Mouse (Mus musculus) liver, postnatal 0 days (tissue): ENCODE data around the gene Tbx2. TPM values are rescaled to one million over a fixed set of nuclear protein-coding genes. Genes with fewer than 3 reads are reported as not detected.

ENCODE experiments used
- ATAC-seq: fragments of 200-750 bp; cut with Nextera tagmentation; 2 replicates; pipeline ENCODE4 v1.8.0; 2017; ENCODE audit warnings: mild to moderate bottlenecking, moderate library complexity
- DNase-seq: peaks from one replicate; pipeline ENCODE4 v3.0.0-alpha.2; 2016
- H3K27ac ChIP-seq: fragments of 300-500 bp; sonication (generic); 2 replicates; pipeline ENCODE4 v1.5.1; 2014; ENCODE audit warnings: antibody characterized with exemption, moderate library complexity, mild to moderate bottlenecking, low read depth
- H3K27me3 ChIP-seq: fragments of 300-500 bp; sonication (generic); 2 replicates; pipeline ENCODE4 v1.6.1; 2014; ENCODE audit warnings: low read length, control low read depth, mixed read lengths; ENCODE audit not compliant: insufficient read depth
- H3K36me3 ChIP-seq: fragments of 300-500 bp; sonication (generic); replicated peaks from 2 replicates; pipeline ENCODE4 v1.6.1; 2014; ENCODE audit warnings: mild to moderate bottlenecking, control low read depth, low read length, moderate library complexity, mixed read lengths; ENCODE audit not compliant: insufficient read depth
- H3K4me1 ChIP-seq: fragments of 300-500 bp; sonication (generic); 2 replicates; pipeline ENCODE4 v1.6.1; 2014; ENCODE audit warnings: antibody characterized with exemption, mild to moderate bottlenecking, control low read depth; ENCODE audit not compliant: insufficient read depth
- H3K4me2 ChIP-seq: fragments of 300-500 bp; sonication (generic); 2 replicates; pipeline ENCODE4 v1.6.1; 2014; ENCODE audit warnings: low read depth, mild to moderate bottlenecking, low read length, moderate library complexity, mixed read lengths
- H3K4me3 ChIP-seq: fragments of 300-500 bp; sonication (generic); 2 replicates; pipeline ENCODE4 v1.5.1; 2014; ENCODE audit warnings: low read depth, low read length
- H3K9ac ChIP-seq: fragments of 300-500 bp; sonication (generic); replicated peaks from 2 replicates; pipeline ENCODE4 v1.6.1; 2014; ENCODE audit warnings: mild to moderate bottlenecking, moderate library complexity
- H3K9me3 ChIP-seq: fragments of 300-500 bp; sonication (generic); 2 replicates; pipeline ENCODE4 v1.6.1; 2016; ENCODE audit warnings: mild to moderate bottlenecking, control low read depth, low read length, mixed read lengths
- CTCF ChIP-seq: sonication (generic); IDR thresholded peaks from 2 replicates; pipeline ENCODE4 v1.5.1; 2016; ENCODE audit warnings: antibody characterized with exemption, low read depth
- EP300 ChIP-seq: IDR thresholded peaks from 2 replicates; pipeline ENCODE4 v1.6.1; 2016; ENCODE audit warnings: antibody characterized with exemption, low read depth, mild to moderate bottlenecking
- WGBS: fragments of 180-500 bp; shearing (Covaris S2); extraction: QIAGEN DNeasy Blood & Tissue Kit; methylation state at CpG from one replicate; pipeline ENCODE4 v1.1.7; 2014; ENCODE audit not compliant: insufficient replicate concordance; 5-methylcytosine and 5-hydroxymethylcytosine counted together
- polyA plus RNA-seq: library from polyadenylated mRNA; unstranded; fragments of >200 nt; fragmentation: Nextera tagmentation; extraction: Ambion mirVana; gene quantifications from 2 replicates; pipeline ENCODE4 v1.2.1, GENCODE M21; 2015

Tbx2 gene
- polyA plus RNA-seq, 1 experiment from 2014 or later, result 0.66 TPM

DNA sequence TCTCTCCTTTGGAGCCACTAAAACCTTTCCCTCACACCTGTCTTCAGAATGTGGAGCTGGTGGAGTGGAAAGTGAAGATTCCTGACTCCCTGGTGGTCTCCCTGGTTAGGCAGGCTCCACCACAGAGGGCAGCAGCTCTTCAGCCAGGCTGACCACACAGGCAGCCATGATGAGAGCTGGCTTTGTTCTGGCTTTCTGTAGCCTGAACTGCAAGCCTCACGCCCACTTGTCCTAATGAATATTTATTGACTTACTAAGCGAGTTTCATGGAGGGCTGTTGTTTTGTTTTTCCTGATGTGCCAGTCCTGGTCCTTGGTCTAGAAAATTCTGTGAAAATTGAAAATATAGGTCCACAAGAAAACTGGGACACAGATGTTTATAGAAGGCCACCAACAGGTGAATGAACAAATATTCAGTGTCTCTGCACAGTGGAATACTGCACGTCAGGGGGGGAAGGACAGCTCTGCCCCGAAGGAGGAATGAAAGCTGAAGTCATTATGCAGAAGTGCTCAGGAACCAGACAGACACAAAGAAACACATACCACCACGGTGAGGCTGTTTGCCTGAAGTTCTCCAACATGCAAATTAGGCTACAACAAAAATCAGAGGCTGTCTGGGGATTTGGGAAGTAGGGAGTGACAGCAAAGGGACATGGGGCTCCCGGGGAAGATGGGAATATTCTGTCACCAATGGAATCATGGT lies 25.8 kb downstream of the Tbx2 start:
- WGBS, result 46% methylated on average over 6 of the region's 6 CpGs
- H3K4me2 ChIP-seq, result no peak overlapping the region
- ATAC-seq (no peak), DNase-seq (no peak)
- TF ChIP-seq EP300 (no peak), CTCF (no peak)
- H3K27ac ChIP-seq, result no peak overlapping the region
- no peak overlapping the region for H3K9ac ChIP-seq
- H3K36me3 ChIP-seq, result no peaks in the 10 kb centered on the region
- no peaks in the 10 kb centered on the region for H3K9me3 ChIP-seq
- no peaks in the 10 kb centered on the region for H3K27me3 ChIP-seq
- no peak overlapping the region for H3K4me3 ChIP-seq
- H3K4me1 ChIP-seq, result no peaks in the 10 kb centered on the region

DNA sequence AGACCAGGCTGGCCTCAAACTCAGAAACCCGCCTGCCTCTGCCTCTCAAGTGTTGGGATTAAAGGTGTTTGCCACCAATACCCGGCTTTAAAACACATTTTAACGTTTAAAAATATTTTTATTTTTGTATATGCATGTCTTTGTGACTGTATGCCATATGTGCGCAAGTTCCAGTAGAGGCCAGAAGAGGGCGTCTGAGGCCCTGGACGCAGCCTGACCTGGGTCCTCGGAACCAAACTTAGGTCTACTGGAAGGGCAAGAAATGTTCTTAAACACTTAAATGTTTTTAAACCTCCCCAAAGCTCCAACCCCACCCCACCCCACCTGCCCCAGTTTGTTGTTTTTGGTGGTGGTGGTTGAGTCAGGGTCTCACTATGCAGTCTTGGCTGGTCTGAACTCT lies 32.0 kb downstream of the Tbx2 start:
- H3K4me3 ChIP-seq, result no peak overlapping the region
- H3K36me3 ChIP-seq, result no peaks in the 10 kb centered on the region
- no peak overlapping the region for H3K9ac ChIP-seq
- no peak for ATAC-seq
- H3K9me3 ChIP-seq, result no peaks in the 10 kb centered on the region
- no peaks in the 10 kb centered on the region for H3K4me1 ChIP-seq
- no peak overlapping the region for H3K4me2 ChIP-seq
- TF ChIP-seq CTCF (peak; percentile 55), EP300 (no peak)
- WGBS, result 39% methylated on average over 7 of the region's 7 CpGs
- no peak overlapping the region for H3K27ac ChIP-seq
- no peaks in the 10 kb centered on the region for H3K27me3 ChIP-seq
- no peak for DNase-seq

DNA sequence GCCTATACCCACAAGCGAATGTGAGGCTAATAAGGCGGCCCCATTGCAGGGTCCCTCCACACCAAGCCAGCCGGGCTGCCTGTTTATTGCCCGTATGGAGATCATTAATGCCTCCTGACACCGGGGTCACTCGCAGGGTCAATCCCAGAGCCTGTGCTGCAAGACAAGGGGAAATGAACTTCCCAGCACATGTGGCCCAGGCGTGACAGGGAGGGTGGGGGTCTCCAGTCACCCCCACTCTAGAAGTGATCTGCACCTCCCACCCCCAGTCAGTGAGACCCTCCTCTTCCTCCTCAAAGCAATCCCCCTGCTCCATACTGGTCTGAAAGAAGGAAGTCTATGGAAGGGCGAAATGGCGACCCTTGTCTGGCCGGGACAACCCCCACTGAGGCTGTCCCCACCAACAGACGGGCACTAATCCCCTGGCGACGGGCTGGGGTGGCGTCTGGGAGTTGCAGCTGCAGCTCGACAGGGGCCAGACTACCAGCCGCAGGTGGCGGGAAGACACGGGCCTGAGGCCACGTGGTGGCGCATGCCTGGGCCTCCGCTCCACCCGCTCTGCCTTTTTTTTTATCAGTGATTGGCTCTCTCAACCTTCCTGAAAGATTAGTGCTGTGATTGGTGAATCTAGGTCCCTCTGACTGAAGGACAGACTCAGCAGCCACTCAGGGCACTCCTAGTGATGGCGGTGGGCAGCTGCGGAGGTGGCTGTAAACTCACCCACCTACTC lies 43.9 kb downstream of the Tbx2 start:
- no peak overlapping the region for H3K9ac ChIP-seq
- no peak for ATAC-seq
- no peak overlapping the region for H3K4me3 ChIP-seq
- DNase-seq, result no peak
- peaks cover 12% of the 10 kb centered on the region; the same call in 1 of the 2 replicates for H3K27me3 ChIP-seq
- H3K9me3 ChIP-seq, result no peaks in the 10 kb centered on the region
- H3K27ac ChIP-seq, result no peak overlapping the region
- no peak overlapping the region for H3K4me2 ChIP-seq
- no peaks in the 10 kb centered on the region for H3K4me1 ChIP-seq
- H3K36me3 ChIP-seq, result no peaks in the 10 kb centered on the region
- 69% methylated on average over 24 of the region's 24 CpGs for WGBS
- TF ChIP-seq EP300, result no peak
- no peak for TF ChIP-seq CTCF

DNA sequence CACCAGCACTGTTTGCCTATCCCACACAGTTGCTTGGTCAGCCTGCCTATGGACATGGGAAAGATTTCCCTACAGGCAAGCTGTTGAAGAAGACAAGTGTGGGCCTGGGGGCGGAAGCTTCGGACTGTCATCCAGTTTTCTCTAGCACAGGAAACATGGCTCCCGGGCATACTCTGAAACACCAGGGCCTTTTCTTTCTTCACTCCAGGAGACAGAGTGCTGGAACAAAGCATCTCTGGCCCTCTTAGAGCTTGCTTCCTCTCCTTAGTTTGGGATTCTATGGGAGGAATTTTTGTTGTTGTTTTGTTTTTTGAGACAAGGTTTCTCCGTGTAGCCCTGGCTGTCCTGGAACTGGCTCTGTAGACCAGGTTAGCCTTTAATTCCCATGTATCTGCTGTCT lies 52.1 kb downstream of the Tbx2 start:
- ATAC-seq, result no peak
- TF ChIP-seq EP300 (no peak), CTCF (no peak)
- Histone ChIP-seq H3K27me3 (peaks cover 66% of the 10 kb centered on the region), H3K36me3 (no peaks in the 10 kb centered on the region), H3K9me3 (no peaks in the 10 kb centered on the region), H3K4me3 (no peak overlapping the region), H3K4me1 (no peaks in the 10 kb centered on the region), H3K9ac (no peak overlapping the region), H3K27ac (no peak overlapping the region), H3K4me2 (no peak overlapping the region)
- WGBS, result 70% methylated on average over 4 of the region's 4 CpGs
- DNase-seq, result no peak

DNA sequence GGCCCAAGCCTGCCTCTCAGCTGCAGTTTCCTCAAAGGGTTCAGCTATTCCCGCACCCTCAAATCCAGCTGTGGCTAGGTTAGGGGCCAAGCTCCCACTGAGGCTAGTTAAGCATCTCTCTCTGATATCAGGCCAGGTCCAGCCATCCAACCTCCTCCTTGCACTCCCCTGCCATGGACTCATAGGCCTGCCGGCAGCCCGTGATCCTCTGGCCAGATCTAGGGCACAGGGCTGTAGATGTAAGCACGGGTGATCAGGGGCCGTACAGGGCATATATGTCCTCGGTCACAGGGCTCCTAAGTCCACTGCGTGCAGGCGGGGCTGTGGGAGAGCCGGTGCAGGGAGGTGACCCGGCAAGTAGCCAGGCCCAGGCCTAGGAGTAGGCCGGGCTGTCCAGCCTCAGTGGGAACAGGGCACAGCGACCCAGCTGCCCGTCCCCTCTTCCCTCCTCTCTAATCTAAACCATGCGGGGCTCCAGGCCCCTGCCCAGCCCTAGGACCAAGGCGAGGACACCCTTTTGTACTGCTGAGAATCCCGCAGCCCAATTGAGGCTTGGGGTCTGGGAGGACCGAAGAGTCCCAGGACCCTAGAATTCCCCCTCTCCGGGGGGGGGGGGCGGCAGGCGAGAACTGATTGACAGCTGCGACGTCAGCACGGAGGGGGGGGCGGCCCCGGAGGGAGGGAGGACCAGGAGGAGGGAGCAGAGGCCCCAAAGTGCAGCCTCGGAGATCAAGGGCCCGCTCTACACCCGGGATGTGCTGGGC lies 53.5 kb downstream of the Tbx2 start, which contains the start of gene Tbx4:
Gene Tbx4 (plus strand): TSS at position 758 of the 764 bp plus-strand sequence.
- Histone ChIP-seq H3K9me3 (no peaks in the 10 kb centered on the region), H3K4me2 (no peak within 1 kb of the TSS), H3K9ac (no peak within 1 kb of the TSS), H3K4me3 (no peak within 1 kb of the TSS), H3K4me1 (no peaks in the 10 kb centered on the region), H3K36me3 (no peaks in the 10 kb centered on the region), H3K27me3 (peaks cover 73% of the 10 kb centered on the region), H3K27ac (no peak within 1 kb of the TSS)
- no peak for ATAC-seq
- no peak for DNase-seq
- TF ChIP-seq EP300 (no peak), CTCF (no peak)
- WGBS, result 26% methylated on average over 22 of the region's 28 CpGs

DNA sequence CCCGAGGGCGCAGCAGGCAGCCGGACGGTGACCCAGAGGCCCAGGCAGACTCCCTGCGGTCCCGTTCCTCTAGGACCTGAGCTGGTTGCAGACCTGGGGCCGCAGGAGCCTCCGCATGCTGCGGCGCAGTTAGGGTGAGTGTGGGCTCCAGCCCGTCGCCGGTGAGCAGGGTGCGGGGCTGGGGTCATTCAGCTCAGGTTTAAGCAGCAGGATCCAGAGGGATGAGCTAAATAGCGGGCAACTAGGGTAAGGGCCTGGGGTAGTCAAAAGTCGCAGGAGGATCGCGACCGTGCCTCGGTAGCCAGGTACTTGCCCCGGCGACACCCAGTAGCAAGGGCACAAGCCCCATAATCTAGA lies 54.1 kb downstream of the Tbx2 start:
- no peak overlapping the region for H3K9ac ChIP-seq
- no peak for ATAC-seq

More for the DNA sequence above, 54.1 kb downstream of the Tbx2 start:
- Histone ChIP-seq H3K9me3 (no peaks in the 10 kb centered on the region), H3K27me3 (peaks cover 76% of the 10 kb centered on the region), H3K36me3 (no peaks in the 10 kb centered on the region), H3K4me1 (no peaks in the 10 kb centered on the region), H3K27ac (no peak overlapping the region), H3K4me3 (no peak overlapping the region), H3K4me2 (no peak overlapping the region)
- 5% methylated on average over 22 of the region's 22 CpGs for WGBS
- TF ChIP-seq EP300 (no peak), CTCF (no peak)
- DNase-seq, result no peak
